Mouse (Mus musculus) kidney, adult 2 months (tissue): ENCODE results near the gene Hunk.

Experiments used
- CTCF ChIP-seq: fragments of 200-500 bp; conservative IDR thresholded peaks from 2 replicates; pipeline ENCODE4 v1.5.1; 2011; ENCODE audit warnings: low read depth, mild to moderate bottlenecking, control low read depth, low read length, moderate library complexity, mixed read lengths; ENCODE audit not compliant: insufficient read depth, insufficient read length
- POLR2A ChIP-seq: fragments of 200-500 bp; IDR thresholded peaks from one replicate; pipeline ENCODE4 v1.6.1; 2011; ENCODE audit warnings: low read depth, low read length, control low read depth

- TF ChIP-seq POLR2A (no peak), CTCF (no peak)
Measured at GRCm38 (mm10) chr16:90542383-90542782, 156.6 kb downstream of the Hunk start.
